Mouse (Mus musculus): ENCODE results near the gene Zmynd8. TPM values are rescaled to one million over a fixed set of nuclear protein-coding genes. Genes with fewer than 3 reads are reported as not detected.
A peak's percentile ranks its signal among the peaks of the same experiment; 100 is the strongest.

Gene Zmynd8
- total and polyA plus RNA-seq, 2 experiments from 2014 or later: 35.3 to 48.1 TPM

- TF ChIP-seq CTCF (IDR thresholded peaks at IDR 0.05; ENCODE audit: low read depth) (0 out of 2 replicates have a peak, but pooled peaks have one; percentile 9), EP300 (IDR thresholded peaks at IDR 0.05; ENCODE audit: low read depth) (no peak)
- peak; percentile 71 for DNase-seq (ENCODE audit: low spot score)
- peak overlapping the region; percentile 26 for H3K4me3 ChIP-seq (ENCODE audit: low read depth, low read length)
- peak overlapping the region; percentile 100 for H3K27ac ChIP-seq (ENCODE audit: low read depth)
- peak overlapping the region; percentile 59 for H3K9ac ChIP-seq (replicated peaks; ENCODE audit: low read depth, low read length)
- H3K27me3 ChIP-seq (ENCODE audit: control insufficient read depth, insufficient read depth, low read length): no peaks in the 10 kb centered on the region
- 6% methylated on average over 6 of the region's 6 CpGs for WGBS
- H3K36me3 ChIP-seq (replicated peaks; ENCODE audit: control insufficient read depth, insufficient read depth, low read length): no peaks in the 10 kb centered on the region
- H3K4me1 ChIP-seq (ENCODE audit: control insufficient read depth, insufficient read depth): peaks cover 95% of the 10 kb centered on the region
- no peak for ATAC-seq (ENCODE audit: insufficient read depth, low read depth)
- no peaks in the 10 kb centered on the region for H3K9me3 ChIP-seq (replicated peaks; ENCODE audit: control insufficient read depth, low read length)
- H3K4me2 ChIP-seq (ENCODE audit: low read depth, low read length): peak overlapping the region; percentile 58
Observed at GRCm38 (mm10) chr2:165883006-165883405, 15.8 kb downstream of the Zmynd8 start.

DNA sequence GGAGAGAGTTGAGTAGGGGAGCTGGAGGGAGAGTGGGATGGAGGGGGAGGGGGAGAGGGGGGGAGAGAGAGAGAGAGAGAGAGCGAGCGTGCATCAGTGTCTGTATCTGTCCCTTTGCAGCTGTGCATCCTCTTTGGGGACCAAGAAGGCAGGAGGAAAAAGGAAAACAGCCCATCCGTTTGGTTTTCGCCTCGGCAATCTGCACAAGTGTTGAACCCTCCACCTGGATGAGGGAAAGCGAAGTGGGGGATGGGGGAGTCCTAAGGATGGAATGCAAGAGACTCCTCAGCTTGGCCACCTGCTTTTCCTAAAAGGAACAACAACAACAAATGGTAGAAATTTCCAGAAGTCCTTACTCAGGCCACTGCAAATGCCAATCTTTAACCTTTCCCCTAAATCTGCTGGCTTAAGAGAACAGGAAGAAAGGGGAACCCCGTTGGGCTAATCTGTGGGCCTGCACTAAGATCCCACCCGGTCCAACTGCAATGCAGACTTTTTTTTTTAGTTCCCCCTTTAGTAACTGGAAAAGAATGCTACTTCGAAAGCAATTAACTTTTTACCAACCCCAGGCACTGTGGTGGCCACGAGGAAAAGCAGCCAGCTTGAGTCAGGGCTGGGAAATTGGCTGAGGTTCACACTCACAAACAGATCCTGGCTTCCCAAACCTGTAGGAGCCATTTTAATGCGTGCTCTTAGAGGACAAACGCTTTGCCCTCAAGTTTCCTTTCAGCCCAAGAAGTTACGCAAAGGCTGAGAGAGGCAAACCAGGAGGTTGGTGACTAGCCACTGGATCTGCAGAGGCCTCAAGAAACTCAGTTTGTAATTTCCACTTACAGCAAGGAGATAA lies 17.0 kb downstream of the Zmynd8 start:
- peak; percentile 35 for DNase-seq (ENCODE audit: low spot score)
- Histone ChIP-seq H3K36me3 (replicated peaks; ENCODE audit: control insufficient read depth, insufficient read depth, low read length) (no peaks in the 10 kb centered on the region; the same call in 1 of the 2 replicates), H3K27ac (ENCODE audit: low read depth) (peak overlapping the region; percentile 100), H3K4me1 (ENCODE audit: control insufficient read depth, insufficient read depth) (peaks cover 96% of the 10 kb centered on the region), H3K9ac (replicated peaks; ENCODE audit: low read depth, low read length) (peak overlapping the region; percentile 59), H3K4me2 (ENCODE audit: low read depth, low read length) (peak overlapping the region; percentile 58; the same call in 1 of the 2 replicates), H3K4me3 (ENCODE audit: low read depth, low read length) (no peak overlapping the region), H3K9me3 (replicated peaks; ENCODE audit: control insufficient read depth, low read length) (no peaks in the 10 kb centered on the region), H3K27me3 (ENCODE audit: control insufficient read depth, insufficient read depth, low read length) (no peaks in the 10 kb centered on the region)
- TF ChIP-seq CTCF (IDR thresholded peaks at IDR 0.05; ENCODE audit: low read depth) (no peak), EP300 (IDR thresholded peaks at IDR 0.05; ENCODE audit: low read depth) (0 out of 2 replicates have a peak, but pooled peaks have one; percentile 35)
- 17% methylated on average over 13 of the region's 13 CpGs for WGBS
- no peak for ATAC-seq (ENCODE audit: insufficient read depth, low read depth)

DNA sequence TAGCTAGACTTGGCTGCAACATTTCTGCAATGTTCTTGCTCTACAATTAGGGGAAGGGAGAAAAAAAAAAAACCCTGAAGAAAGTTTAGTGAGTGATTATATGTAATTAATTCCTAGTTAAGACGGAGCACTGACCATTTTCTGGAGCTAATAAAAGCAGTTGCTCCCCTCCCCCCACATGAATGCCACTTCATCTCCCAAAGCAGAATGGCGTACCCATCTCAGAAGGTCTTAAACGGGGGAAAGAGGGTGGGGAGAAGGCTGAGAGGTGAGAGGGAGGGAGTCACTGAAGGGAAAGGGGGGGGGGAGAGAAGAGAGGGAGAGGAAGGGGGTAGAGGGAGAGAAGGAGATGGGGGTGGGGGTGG lies 17.6 kb downstream of the Zmynd8 start:
- peaks cover 96% of the 10 kb centered on the region for H3K4me1 ChIP-seq (ENCODE audit: control insufficient read depth, insufficient read depth)
- no peak for DNase-seq (ENCODE audit: low spot score)
- peak overlapping the region; percentile 100 for H3K27ac ChIP-seq (ENCODE audit: low read depth)
- no peak overlapping the region for H3K4me3 ChIP-seq (ENCODE audit: low read depth, low read length)
- WGBS: 15% methylated on average over 3 of the region's 3 CpGs
- no peak for TF ChIP-seq EP300 (IDR thresholded peaks at IDR 0.05; ENCODE audit: low read depth)
- no peak for TF ChIP-seq CTCF (IDR thresholded peaks at IDR 0.05; ENCODE audit: low read depth)
- H3K9me3 ChIP-seq (replicated peaks; ENCODE audit: control insufficient read depth, low read length): no peaks in the 10 kb centered on the region
- no peak for ATAC-seq (ENCODE audit: insufficient read depth, low read depth)
- no peaks in the 10 kb centered on the region for H3K27me3 ChIP-seq (ENCODE audit: control insufficient read depth, insufficient read depth, low read length)
- 0 out of 2 replicates have a peak overlapping the region, but pooled peaks have one; percentile 58 for H3K4me2 ChIP-seq (ENCODE audit: low read depth, low read length)
- peaks cover 5% of the 10 kb centered on the region; the same call in 1 of the 2 replicates for H3K36me3 ChIP-seq (replicated peaks; ENCODE audit: control insufficient read depth, insufficient read depth, low read length)
- no peak overlapping the region for H3K9ac ChIP-seq (replicated peaks; ENCODE audit: low read depth, low read length)

GRCm38 (mm10) chr2:165880501-165881182 lies 18.2 kb downstream of the Zmynd8 start:
- peak; percentile 65 for DNase-seq (ENCODE audit: low spot score)
- WGBS: 12% methylated on average over 15 of the region's 15 CpGs
- Histone ChIP-seq H3K9ac (replicated peaks; ENCODE audit: low read depth, low read length) (peak overlapping the region; percentile 30), H3K27ac (ENCODE audit: low read depth) (peak overlapping the region; percentile 100), H3K36me3 (replicated peaks; ENCODE audit: control insufficient read depth, insufficient read depth, low read length) (peaks cover 5% of the 10 kb centered on the region; the same call in 1 of the 2 replicates), H3K9me3 (replicated peaks; ENCODE audit: control insufficient read depth, low read length) (no peaks in the 10 kb centered on the region), H3K4me1 (ENCODE audit: control insufficient read depth, insufficient read depth) (peaks cover 96% of the 10 kb centered on the region), H3K4me3 (ENCODE audit: low read depth, low read length) (no peak overlapping the region), H3K4me2 (ENCODE audit: low read depth, low read length) (peak overlapping the region; percentile 41), H3K27me3 (ENCODE audit: control insufficient read depth, insufficient read depth, low read length) (no peaks in the 10 kb centered on the region)
- peak; percentile 30; the same call in 1 of the 2 replicates for ATAC-seq (ENCODE audit: insufficient read depth, low read depth)
- TF ChIP-seq EP300 (IDR thresholded peaks at IDR 0.05; ENCODE audit: low read depth) (0 out of 2 replicates have a peak, but pooled peaks have one; percentile 31), CTCF (IDR thresholded peaks at IDR 0.05; ENCODE audit: low read depth) (no peak)

DNA sequence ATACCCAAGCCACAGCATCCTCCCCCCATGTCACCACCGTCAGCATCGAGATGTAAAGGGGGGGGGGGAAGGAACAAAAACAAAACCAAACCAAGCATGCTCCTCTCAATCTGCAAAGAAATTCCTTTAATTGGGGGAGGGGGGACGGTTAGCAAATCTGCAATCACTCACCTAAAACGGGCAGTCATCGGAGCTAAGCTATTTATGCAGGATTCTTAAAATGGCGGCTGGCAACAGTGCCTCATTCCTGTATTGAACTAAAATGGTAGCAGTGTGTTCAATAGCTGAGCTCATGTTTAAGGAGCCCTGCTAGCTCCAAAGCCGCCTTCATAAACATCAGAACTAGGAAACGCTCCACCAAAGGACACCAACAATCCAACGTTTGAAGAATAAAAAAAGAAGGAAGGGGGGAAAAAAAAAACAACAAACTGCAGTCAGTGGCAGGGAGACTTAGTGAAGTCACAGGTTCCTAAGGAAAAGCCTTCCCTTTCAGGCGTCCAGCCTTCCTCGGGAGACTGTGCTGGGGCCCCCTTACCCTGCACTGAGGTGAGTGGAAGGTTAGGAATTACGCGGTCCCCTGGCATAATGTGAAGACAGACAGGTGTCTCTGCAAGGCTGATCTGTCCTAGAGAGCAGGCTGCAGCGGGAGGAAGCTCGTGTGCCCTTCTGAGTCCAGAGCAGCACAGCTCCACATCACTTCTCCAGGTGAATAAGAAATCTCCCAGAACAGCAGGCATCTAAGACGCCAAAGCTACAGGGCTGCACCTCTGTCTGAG lies 19.2 kb downstream of the Zmynd8 start:
- WGBS: 11% methylated on average over 16 of the region's 16 CpGs
- no peak for ATAC-seq (ENCODE audit: insufficient read depth, low read depth)
- Histone ChIP-seq H3K9me3 (replicated peaks; ENCODE audit: control insufficient read depth, low read length) (no peaks in the 10 kb centered on the region), H3K36me3 (replicated peaks; ENCODE audit: control insufficient read depth, insufficient read depth, low read length) (peaks cover 5% of the 10 kb centered on the region; the same call in 1 of the 2 replicates), H3K27ac (ENCODE audit: low read depth) (peak overlapping the region; percentile 100), H3K4me2 (ENCODE audit: low read depth, low read length) (peak overlapping the region; percentile 41), H3K4me3 (ENCODE audit: low read depth, low read length) (no peak overlapping the region), H3K9ac (replicated peaks; ENCODE audit: low read depth, low read length) (peak overlapping the region; percentile 30), H3K4me1 (ENCODE audit: control insufficient read depth, insufficient read depth) (peaks cover 96% of the 10 kb centered on the region), H3K27me3 (ENCODE audit: control insufficient read depth, insufficient read depth, low read length) (no peaks in the 10 kb centered on the region)
- peak; percentile 27 for DNase-seq (ENCODE audit: low spot score)
- TF ChIP-seq CTCF (IDR thresholded peaks at IDR 0.05; ENCODE audit: low read depth) (no peak), EP300 (IDR thresholded peaks at IDR 0.05; ENCODE audit: low read depth) (no peak)

All from heart, postnatal 0 days (tissue).